Mouse (Mus musculus) duodenum, adult 2 months (tissue): ENCODE results near the gene Flvcr1. TPM values are rescaled to one million over a fixed set of nuclear protein-coding genes. Genes with fewer than 3 reads are reported as not detected.

Experiments
- polyA plus RNA-seq: library from polyadenylated mRNA; depleted of rRNA; stranded (reverse); fragments of >200 nt; gene quantifications from 2 replicates; pipeline ENCODE4 v1.2.3, GENCODE M21; 2012; ENCODE audit warnings: low replicate concordance; rRNA removed

Gene Flvcr1
- 24.8 and 51.0 TPM in 2 replicates for polyA plus RNA-seq

DNA sequence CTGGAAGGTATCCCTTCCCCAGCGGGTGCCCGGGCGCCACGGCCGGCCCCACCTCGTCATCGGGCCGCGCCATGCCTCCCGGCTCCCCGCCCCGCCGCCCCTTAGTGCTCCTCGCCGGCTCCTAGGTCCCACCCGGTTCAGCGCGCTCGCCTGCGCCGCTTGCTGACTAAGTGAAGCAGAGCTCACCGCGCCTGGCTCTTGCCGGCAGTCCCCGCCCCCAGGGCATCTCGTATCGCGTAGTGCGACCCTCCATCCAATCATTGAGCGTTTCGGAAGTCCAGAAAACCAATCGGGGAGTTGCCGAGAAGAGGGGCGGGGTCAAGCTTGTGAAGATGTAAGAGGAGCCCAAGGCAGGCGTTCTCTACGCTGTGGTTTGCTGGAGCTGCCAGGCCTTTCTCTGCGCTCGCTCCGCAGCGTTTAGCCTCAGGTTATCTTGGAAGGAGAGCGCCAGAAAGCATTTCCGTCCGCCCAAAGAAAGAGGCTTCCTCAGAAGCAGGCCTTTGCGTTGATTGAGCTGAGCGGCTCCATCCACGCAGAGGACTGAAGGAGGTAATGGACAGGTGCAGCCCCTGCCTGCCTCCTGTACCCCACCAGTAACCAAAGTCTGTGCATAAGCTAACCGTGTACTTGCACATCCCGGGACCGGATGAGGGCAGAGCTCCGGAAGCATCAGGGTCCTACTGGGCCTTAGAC is at the start of gene Flvcr1:
Gene Flvcr1 (minus strand): TSS at position 138 of the 693 bp plus-strand sequence.

DNA sequence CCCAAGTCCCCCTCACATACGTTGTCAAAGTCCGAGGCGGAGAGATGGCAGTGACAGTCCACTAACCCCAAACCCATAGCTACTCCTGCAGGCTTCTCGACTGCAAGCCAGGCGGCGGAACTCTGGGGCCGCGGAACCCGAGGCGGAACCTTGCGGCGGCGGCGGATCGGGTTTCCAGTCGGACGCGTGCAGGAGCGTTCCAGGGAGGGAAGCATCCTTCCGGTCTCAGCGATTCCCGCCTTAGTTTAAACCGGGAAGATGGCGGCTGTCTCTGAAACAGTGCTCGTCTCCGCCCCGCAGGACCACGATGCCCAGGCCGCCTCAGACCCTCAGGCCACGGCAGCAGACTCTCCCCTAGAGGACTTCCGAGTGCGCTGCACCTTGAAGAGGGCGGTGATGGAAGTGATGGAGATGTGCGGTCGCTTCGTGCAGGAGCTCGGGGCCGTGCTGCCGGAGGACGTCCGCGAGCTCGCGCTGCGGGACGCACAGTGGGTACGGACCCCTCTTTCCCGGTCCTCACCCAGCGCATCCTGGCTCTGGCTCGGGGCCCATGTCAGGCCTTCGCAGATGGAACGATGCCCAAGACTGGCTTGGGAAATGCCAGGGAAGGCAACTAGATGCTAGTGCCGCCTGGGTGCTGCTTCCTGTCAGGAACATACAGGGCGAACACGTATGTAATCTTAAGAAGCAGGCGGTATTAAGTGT is 37.0 kb upstream of the Flvcr1 start, which contains the start of the genes Tatdn3 and Nsl1:
Gene Tatdn3 (minus strand): TSS at position 152 of the 705 bp plus-strand sequence.
Gene Nsl1 (plus strand): TSS at position 232 of the 705 bp plus-strand sequence.

DNA sequence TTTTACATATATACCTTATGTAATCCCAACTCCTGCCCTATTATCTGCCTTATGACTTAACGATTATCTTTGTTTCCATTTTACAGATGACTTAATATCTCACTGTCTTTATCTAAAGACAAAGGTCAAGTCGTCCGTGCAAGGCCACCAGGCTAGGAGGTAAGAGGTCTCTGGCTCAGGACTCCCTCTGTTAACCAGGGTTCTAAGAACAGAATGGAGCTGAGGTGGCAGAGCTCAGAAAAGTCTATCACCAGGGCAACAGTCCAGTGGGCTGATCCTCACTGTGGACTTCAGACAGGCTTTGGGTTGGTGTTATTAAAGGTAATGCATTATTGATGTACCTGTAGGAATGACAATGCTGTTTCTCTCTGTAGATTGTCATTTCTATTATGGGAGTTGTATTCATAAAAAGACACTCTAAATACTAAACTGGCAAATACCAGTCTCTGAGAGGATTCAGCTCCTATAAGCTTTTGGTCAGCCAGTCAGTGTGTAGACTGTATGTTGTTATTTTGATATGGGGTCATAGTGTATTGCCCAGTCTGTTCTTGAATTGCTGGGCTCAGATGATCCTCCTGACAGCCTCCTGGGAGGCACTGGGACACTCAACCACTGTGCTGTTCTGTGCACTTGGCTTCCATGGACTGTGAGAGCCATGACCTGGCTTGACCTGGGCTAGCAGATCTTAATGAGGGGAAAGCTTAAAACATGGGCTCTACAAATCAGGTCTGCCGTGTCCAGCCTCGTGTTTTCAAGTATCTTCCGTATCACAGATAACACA is 10.8 kb upstream of the Flvcr1 start, which contains the start of gene Spata45:
Gene Spata45 (plus strand): TSS at position 86 of the 781 bp plus-strand sequence.

DNA sequence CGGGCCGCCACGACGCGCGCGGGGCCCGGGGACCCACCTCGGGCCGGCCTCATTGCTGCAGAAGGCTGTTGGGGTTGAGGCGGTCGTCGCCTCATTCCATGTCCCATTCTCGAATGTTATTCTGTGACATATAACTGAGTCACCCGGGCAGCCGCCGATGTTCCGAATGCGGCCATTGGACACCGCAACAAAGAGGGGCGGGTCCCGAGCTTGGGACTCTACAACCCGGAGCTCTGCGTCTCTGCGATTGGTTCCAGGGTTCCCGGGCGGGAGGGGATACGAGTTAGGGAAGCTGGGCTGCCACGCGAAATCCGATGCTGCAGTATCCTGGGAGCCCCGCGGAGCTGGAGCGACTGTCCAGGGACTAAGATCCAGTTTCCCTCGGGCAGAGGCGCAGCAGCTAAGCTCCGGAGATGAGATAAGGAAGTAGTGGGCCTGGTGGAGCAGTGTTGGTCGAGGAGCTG is 46.8 kb downstream of the Flvcr1 start, which contains the start of gene Vash2:
Gene Vash2 (minus strand): TSS at position 197 of the 464 bp plus-strand sequence.

Other genes with a start within 250 kb of the Flvcr1 start
- gene Rps6kc1, start 114.4 kb downstream of the Flvcr1 start, polyA plus RNA-seq = 3.5 and 10.1 TPM in 2 replicates
- gene Angel2, start 101.0 kb downstream of the Flvcr1 start, polyA plus RNA-seq = 11.5 and 13.0 TPM in 2 replicates
- 0.28 and 3.2 TPM in 2 replicates for gene Vash2, start 46.9 kb downstream of the Flvcr1 start, polyA plus RNA-seq
- not detected in 2 replicates for gene Spata45, start 10.5 kb upstream of the Flvcr1 start, polyA plus RNA-seq
- gene Tatdn3, start 36.8 kb upstream of the Flvcr1 start, polyA plus RNA-seq = 1.9 and 3.0 TPM in 2 replicates
- 0.58 and 0.91 TPM in 2 replicates for gene Nsl1, start 36.9 kb upstream of the Flvcr1 start, polyA plus RNA-seq
- gene Batf3, start 71.7 kb upstream of the Flvcr1 start, polyA plus RNA-seq = 5.3 and 12.7 TPM in 2 replicates
- gene Fam71a, start 138.7 kb upstream of the Flvcr1 start, polyA plus RNA-seq = not detected in 2 replicates
- 3.1 and 28.7 TPM in 2 replicates for gene Atf3, start 191.9 kb upstream of the Flvcr1 start, polyA plus RNA-seq